Mouse (Mus musculus) kidney, postnatal 0 days (tissue): ENCODE results near the gene Stx19. TPM values are rescaled to one million over a fixed set of nuclear protein-coding genes. Genes with fewer than 3 reads are reported as not detected.

Source experiments
- ATAC-seq: fragments of 200-750 bp; cut with Nextera tagmentation; replicated peaks from 2 replicates; pipeline ENCODE4 v1.8.0; 2017; ENCODE audit warnings: low read depth, moderate number of reproducible peaks, moderate TSS enrichment, moderate library complexity; ENCODE audit not compliant: low FRiP score
- DNase-seq: peaks from one replicate; pipeline ENCODE4 v3.0.0-alpha.2; 2016; ENCODE audit warnings: low spot score
- H3K27ac ChIP-seq: fragments of 300-500 bp; sonication (generic); 2 replicates; pipeline ENCODE4 v1.5.1; 2014; ENCODE audit warnings: mild to moderate bottlenecking
- H3K27me3 ChIP-seq: fragments of 300-500 bp; sonication (generic); 2 replicates; pipeline ENCODE4 v1.6.1; 2014; ENCODE audit warnings: low read length, mixed read lengths; ENCODE audit not compliant: insufficient read depth
- H3K36me3 ChIP-seq: fragments of 300-500 bp; sonication (generic); 2 replicates; pipeline ENCODE4 v1.6.1; 2014; ENCODE audit warnings: low read length, mixed read lengths; ENCODE audit not compliant: insufficient read depth
- H3K4me1 ChIP-seq: fragments of 300-500 bp; sonication (generic); replicated peaks from 2 replicates; pipeline ENCODE4 v1.6.1; 2014; ENCODE audit warnings: antibody characterized with exemption, low read length, mixed read lengths; ENCODE audit not compliant: insufficient read depth
- H3K4me2 ChIP-seq: fragments of 300-500 bp; sonication (generic); 2 replicates; pipeline ENCODE4 v1.6.1; 2014; ENCODE audit warnings: mild to moderate bottlenecking, low read length, moderate library complexity, mixed read lengths
- H3K4me3 ChIP-seq: fragments of 300-500 bp; sonication (generic); replicated peaks from 2 replicates; pipeline ENCODE4 v1.5.1; 2014; ENCODE audit warnings: low read depth, low read length
- H3K9ac ChIP-seq: fragments of 300-500 bp; sonication (generic); 2 replicates; pipeline ENCODE4 v1.6.1; 2014; ENCODE audit warnings: low read depth, low read length
- H3K9me3 ChIP-seq: fragments of 300-500 bp; sonication (generic); replicated peaks from 2 replicates; pipeline ENCODE4 v1.6.1; 2016; ENCODE audit warnings: low read length, inconsistent platforms, mixed read lengths
- CTCF ChIP-seq: IDR thresholded peaks from 2 replicates; pipeline ENCODE4 v1.5.1; 2016; ENCODE audit warnings: antibody characterized with exemption, low read depth, mild to moderate bottlenecking, moderate library complexity
- WGBS: fragments of 180-500 bp; shearing (Covaris S2); extraction: QIAGEN DNeasy Blood & Tissue Kit; methylation state at CpG from one replicate; pipeline ENCODE4 v1.1.7; 2014; 5-methylcytosine and 5-hydroxymethylcytosine counted together
- polyA plus RNA-seq: library from polyadenylated mRNA; unstranded; fragments of >200 nt; fragmentation: Nextera tagmentation; extraction: Ambion mirVana; gene quantifications from 2 replicates; pipeline ENCODE4 v1.2.1, GENCODE M21; 2015

Gene Stx19
- polyA plus RNA-seq, 1 experiment from 2014 or later: 0.16 TPM

- Histone ChIP-seq H3K9me3 (no peaks in the 10 kb centered on the region), H3K4me2 (peak within 1 kb of the TSS; percentile 85), H3K27me3 (no peaks in the 10 kb centered on the region), H3K27ac (peak within 1 kb of the TSS; percentile 84), H3K4me1 (no peaks in the 10 kb centered on the region), H3K36me3 (no peaks in the 10 kb centered on the region), H3K4me3 (peak within 1 kb of the TSS; percentile 70), H3K9ac (peak within 1 kb of the TSS; percentile 83)
- no peak for TF ChIP-seq CTCF
- WGBS: 3% methylated on average over 38 of the region's 42 CpGs
- ATAC-seq (peak; percentile 93), DNase-seq (peak; percentile 74)
Observed at GRCm38 (mm10) chr16:62854191-62855068, 40.0 kb downstream of the Stx19 start, which contains the start of gene Pros1. Gene Pros1, plus strand, starts transcription at chr16:62854307.

DNA sequence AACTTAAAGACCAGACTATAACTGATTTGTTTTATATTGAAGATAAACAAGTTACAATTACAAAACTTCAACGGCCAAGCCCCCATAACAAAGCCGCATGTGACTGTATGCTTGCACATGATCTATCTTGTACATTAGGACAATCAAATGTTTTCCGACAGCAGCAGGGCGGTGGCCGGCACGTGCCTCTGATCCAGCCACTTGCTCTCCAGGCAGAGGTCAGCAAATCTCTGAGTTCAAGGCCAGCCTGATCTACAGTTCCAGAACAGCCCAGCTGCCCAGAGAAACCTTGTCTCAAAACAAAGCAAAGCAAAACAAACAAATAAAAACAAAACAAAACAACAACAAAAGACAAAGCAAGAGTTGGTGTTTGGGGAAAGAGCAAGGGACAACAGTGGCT lies 40.9 kb downstream of the Stx19 start:
- WGBS: 71% methylated on average over 6 of the region's 6 CpGs
- ATAC-seq: no peak
- DNase-seq: no peak
- Histone ChIP-seq H3K4me1 (no peaks in the 10 kb centered on the region), H3K36me3 (no peaks in the 10 kb centered on the region), H3K9ac (no peak overlapping the region), H3K4me3 (no peak overlapping the region), H3K9me3 (no peaks in the 10 kb centered on the region), H3K27me3 (no peaks in the 10 kb centered on the region), H3K27ac (no peak overlapping the region), H3K4me2 (peak overlapping the region; percentile 85; the same call in 1 of the 2 replicates)
- no peak for TF ChIP-seq CTCF

DNA sequence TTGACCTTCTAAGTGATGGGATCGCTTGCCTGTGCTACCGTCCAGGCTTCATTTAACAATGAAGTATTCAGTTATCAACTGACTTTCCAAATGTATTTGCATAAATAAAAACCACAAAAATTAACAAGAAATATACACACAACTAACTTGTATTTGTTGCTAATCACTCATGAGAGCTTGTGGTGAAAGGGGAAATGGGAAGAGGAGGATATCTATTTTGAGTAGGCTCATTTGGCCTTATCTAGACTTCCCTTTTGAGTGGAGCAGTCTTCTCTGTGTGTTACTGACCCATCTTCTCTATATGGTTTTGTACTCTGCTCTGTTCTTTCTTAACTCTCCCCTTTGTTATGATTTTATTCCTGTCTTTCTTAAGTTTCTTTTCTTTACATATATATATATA lies 41.8 kb downstream of the Stx19 start:
- H3K9ac ChIP-seq: no peak overlapping the region
- H3K27me3 ChIP-seq: no peaks in the 10 kb centered on the region
- TF ChIP-seq CTCF: no peak
- no peaks in the 10 kb centered on the region for H3K4me1 ChIP-seq
- no peaks in the 10 kb centered on the region for H3K9me3 ChIP-seq
- 92% methylated on average over 2 of the region's 2 CpGs for WGBS
- no peak overlapping the region for H3K4me3 ChIP-seq
- no peak overlapping the region for H3K27ac ChIP-seq
- no peak for ATAC-seq
- no peaks in the 10 kb centered on the region for H3K36me3 ChIP-seq
- no peak for DNase-seq
- no peak overlapping the region for H3K4me2 ChIP-seq

DNA sequence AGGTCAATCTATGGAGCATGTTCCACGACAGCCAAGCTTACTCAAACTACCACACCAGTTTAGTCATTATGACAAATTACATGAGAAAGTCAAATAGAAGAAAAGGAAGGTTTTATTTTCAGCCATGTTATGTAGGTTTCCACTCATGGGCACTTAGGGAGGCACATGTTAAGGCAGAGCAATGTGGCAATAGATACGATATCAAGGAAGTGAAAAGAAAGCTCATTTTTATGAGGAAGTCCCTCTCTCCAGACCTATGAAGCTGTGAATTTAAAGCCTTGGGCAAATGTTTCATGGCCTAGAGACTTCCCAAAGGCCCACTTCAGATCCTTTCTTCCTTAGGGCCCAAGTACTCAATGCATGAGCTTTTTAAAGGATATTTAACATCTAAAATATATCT lies 43.0 kb downstream of the Stx19 start:
- H3K36me3 ChIP-seq: no peaks in the 10 kb centered on the region
- DNase-seq (no peak), ATAC-seq (no peak)
- no peaks in the 10 kb centered on the region for H3K9me3 ChIP-seq
- no peak overlapping the region for H3K4me2 ChIP-seq
- H3K27ac ChIP-seq: no peak overlapping the region
- no peak for TF ChIP-seq CTCF
- no peaks in the 10 kb centered on the region for H3K27me3 ChIP-seq
- no peak overlapping the region for H3K9ac ChIP-seq
- H3K4me3 ChIP-seq: no peak overlapping the region
- H3K4me1 ChIP-seq: no peaks in the 10 kb centered on the region
- 92% methylated on average over 2 of the region's 2 CpGs for WGBS

- WGBS: 91% methylated on average over 1 of the region's 1 CpGs
Observed at GRCm38 (mm10) chr16:62858018-62858417, 43.5 kb downstream of the Stx19 start.

GRCm38 (mm10) chr16:62860140-62860539 lies 45.7 kb downstream of the Stx19 start:
- DNase-seq: no peak
- Histone ChIP-seq H3K27me3 (no peaks in the 10 kb centered on the region), H3K9me3 (no peaks in the 10 kb centered on the region), H3K4me1 (no peaks in the 10 kb centered on the region), H3K36me3 (no peaks in the 10 kb centered on the region), H3K9ac (no peak overlapping the region), H3K4me3 (no peak overlapping the region), H3K27ac (no peak overlapping the region), H3K4me2 (no peak overlapping the region)
- WGBS: 85% methylated on average over 1 of the region's 1 CpGs
- no peak for ATAC-seq
- TF ChIP-seq CTCF: no peak

More at GRCm38 (mm10) chr16:62858018-62858417, 43.5 kb downstream of the Stx19 start:
- DNase-seq: peak; percentile 30
- H3K4me1 ChIP-seq: no peaks in the 10 kb centered on the region
- no peak overlapping the region for H3K4me3 ChIP-seq
- H3K9ac ChIP-seq: no peak overlapping the region
- H3K36me3 ChIP-seq: no peaks in the 10 kb centered on the region
- peak; percentile 59 for TF ChIP-seq CTCF
- ATAC-seq: no peak
- H3K9me3 ChIP-seq: no peaks in the 10 kb centered on the region
- H3K27me3 ChIP-seq: no peaks in the 10 kb centered on the region
- H3K4me2 ChIP-seq: no peak overlapping the region
- no peak overlapping the region for H3K27ac ChIP-seq
